Mouse (Mus musculus): ENCODE measurements around the gene Muc2. TPM values are rescaled to one million over a fixed set of nuclear protein-coding genes. Genes with fewer than 3 reads are reported as not detected.

Muc2 gene
- polyA plus RNA-seq, 1 experiment from 2014 or later, result 22.1 TPM

GRCm38 (mm10) chr7:141788677-141789452, 98.7 kb downstream of the Muc2 start, which contains the start of gene Muc5ac:
Gene Muc5ac, plus strand, starts transcription at chr7:141788972.
- no peaks in the 10 kb centered on the region for H3K9me3 ChIP-seq (ENCODE audit: control insufficient read depth, low read length)
- 75% methylated on average over 6 of the region's 6 CpGs for WGBS
- H3K4me2 ChIP-seq (ENCODE audit: low read depth, low read length), result no peak within 1 kb of the TSS
- H3K9ac ChIP-seq (ENCODE audit: low read depth, low read length), result no peak within 1 kb of the TSS
- no peaks in the 10 kb centered on the region for H3K36me3 ChIP-seq (ENCODE audit: control insufficient read depth, insufficient read depth, low read length)
- ATAC-seq, result no peak
- no peaks in the 10 kb centered on the region for H3K4me1 ChIP-seq (ENCODE audit: control insufficient read depth, insufficient read depth, low read length)
- H3K27ac ChIP-seq (ENCODE audit: low read length), result no peak within 1 kb of the TSS
- H3K27me3 ChIP-seq (replicated peaks; ENCODE audit: control insufficient read depth, insufficient read depth, low read length), result no peaks in the 10 kb centered on the region
- H3K4me3 ChIP-seq (ENCODE audit: low read length), result no peak within 1 kb of the TSS

- Histone ChIP-seq H3K36me3 (ENCODE audit: control insufficient read depth, insufficient read depth, low read length) (no peaks in the 10 kb centered on the region), H3K4me2 (ENCODE audit: low read depth, low read length) (no peak overlapping the region), H3K4me1 (ENCODE audit: control insufficient read depth, insufficient read depth, low read length) (no peaks in the 10 kb centered on the region), H3K27ac (ENCODE audit: low read length) (no peak overlapping the region), H3K9ac (ENCODE audit: low read depth, low read length) (no peak overlapping the region), H3K27me3 (replicated peaks; ENCODE audit: control insufficient read depth, insufficient read depth, low read length) (no peaks in the 10 kb centered on the region), H3K9me3 (ENCODE audit: control insufficient read depth, low read length) (peaks cover 10% of the 10 kb centered on the region; the same call in 1 of the 2 replicates), H3K4me3 (ENCODE audit: low read length) (no peak overlapping the region)
- ATAC-seq, result no peak
- 86% methylated on average over 1 of the region's 1 CpGs for WGBS
These were observed 104.1 kb downstream of the Muc2 start for GRCm38 (mm10) chr7:141794251-141794650.

GRCm38 (mm10) chr7:141803206-141803605, 113.1 kb downstream of the Muc2 start:
- Histone ChIP-seq H3K36me3 (ENCODE audit: control insufficient read depth, insufficient read depth, low read length) (no peaks in the 10 kb centered on the region), H3K4me2 (ENCODE audit: low read depth, low read length) (no peak overlapping the region), H3K9ac (ENCODE audit: low read depth, low read length) (no peak overlapping the region), H3K4me1 (ENCODE audit: control insufficient read depth, insufficient read depth, low read length) (no peaks in the 10 kb centered on the region), H3K9me3 (ENCODE audit: control insufficient read depth, low read length) (no peaks in the 10 kb centered on the region; the same call in 1 of the 2 replicates), H3K27ac (ENCODE audit: low read length) (no peak overlapping the region), H3K4me3 (ENCODE audit: low read length) (no peak overlapping the region), H3K27me3 (replicated peaks; ENCODE audit: control insufficient read depth, insufficient read depth, low read length) (no peaks in the 10 kb centered on the region)
- WGBS, result 90% methylated on average over 7 of the region's 7 CpGs
- no peak for ATAC-seq

Other genes with a start within 250 kb of the Muc2 start
- gene Pidd1, start 246.3 kb upstream of the Muc2 start, polyA plus RNA-seq (2015; fragmentation: Nextera tagmentation; extraction: Ambion mirVana), result 7.3 and 8.0 TPM in 2 replicates
- 1,164 and 1,258 TPM in 2 replicates for gene Rplp2, start 243.0 kb upstream of the Muc2 start, polyA plus RNA-seq (2015; fragmentation: Nextera tagmentation; extraction: Ambion mirVana)
- 45.5 and 45.7 TPM in 2 replicates for gene Pnpla2, start 235.1 kb upstream of the Muc2 start, polyA plus RNA-seq (2015; fragmentation: Nextera tagmentation; extraction: Ambion mirVana)
- gene Cracr2b, start 229.2 kb upstream of the Muc2 start, polyA plus RNA-seq (2015; fragmentation: Nextera tagmentation; extraction: Ambion mirVana), result 19.3 and 21.0 TPM in 2 replicates
- 30.6 and 30.8 TPM in 2 replicates for gene Cd151, start 222.9 kb upstream of the Muc2 start, polyA plus RNA-seq (2015; fragmentation: Nextera tagmentation; extraction: Ambion mirVana)
- 50.9 and 57.1 TPM in 2 replicates for gene Polr2l, start 215.2 kb upstream of the Muc2 start, polyA plus RNA-seq (2015; fragmentation: Nextera tagmentation; extraction: Ambion mirVana)
- 58.2 and 59.2 TPM in 2 replicates for gene Tspan4, start 215.1 kb upstream of the Muc2 start, polyA plus RNA-seq (2015; fragmentation: Nextera tagmentation; extraction: Ambion mirVana)
- 69.8 and 76.5 TPM in 2 replicates for gene Chid1, start 150.5 kb upstream of the Muc2 start, polyA plus RNA-seq (2015; fragmentation: Nextera tagmentation; extraction: Ambion mirVana)
- 89.4 and 103 TPM in 2 replicates for gene Ap2a2, start 128.2 kb upstream of the Muc2 start, polyA plus RNA-seq (2015; fragmentation: Nextera tagmentation; extraction: Ambion mirVana)
- gene Muc6, start 35.0 kb upstream of the Muc2 start, polyA plus RNA-seq (2015; fragmentation: Nextera tagmentation; extraction: Ambion mirVana), result 0.24 and 0.28 TPM in 2 replicates
- not detected in 2 replicates for gene Muc5ac, start 98.6 kb downstream of the Muc2 start, polyA plus RNA-seq (2015; fragmentation: Nextera tagmentation; extraction: Ambion mirVana)
- gene Muc5b, start 148.7 kb downstream of the Muc2 start, polyA plus RNA-seq (2015; fragmentation: Nextera tagmentation; extraction: Ambion mirVana), result 0.01 TPM in 1 of 2 replicates, not detected in the other
- gene Tollip, start 228.2 kb downstream of the Muc2 start, polyA plus RNA-seq (2015; fragmentation: Nextera tagmentation; extraction: Ambion mirVana), result 51.1 and 55.5 TPM in 2 replicates